Mouse (Mus musculus) cerebellum, adult 2 months (tissue): ENCODE measurements at regions not wholly inside any gene's neighbourhood (a gene's known extent, or its start where the extent isn't known, plus 50 kb on each side); places are given as distances from the start of the nearest gene placed in this dataset.
"Not testable (repeated sequence)": the region's sequence is repeated elsewhere in the genome, so short reads cannot be mapped to it uniquely, and the experiment has no call there.

Source experiments
- CTCF ChIP-seq: fragments of 200-500 bp; IDR thresholded peaks from 2 replicates; pipeline ENCODE4 v1.5.1; 2011; ENCODE audit warnings: low read depth, mild to moderate bottlenecking, control low read depth, low read length, moderate library complexity, borderline replicate concordance; ENCODE audit not compliant: insufficient read depth
- POLR2A ChIP-seq: fragments of 200-500 bp; IDR thresholded peaks from 2 replicates; pipeline ENCODE4 v1.6.1; 2011; ENCODE audit warnings: low read length, control low read depth, borderline replicate concordance; ENCODE audit not compliant: insufficient read depth

GRCm38 (mm10) chr4:71422121-71422520 lies 335.6 kb downstream of the Gm11232 start:
- not testable (repeated sequence) for TF ChIP-seq CTCF, POLR2A
